In the genomic region with DNA sequence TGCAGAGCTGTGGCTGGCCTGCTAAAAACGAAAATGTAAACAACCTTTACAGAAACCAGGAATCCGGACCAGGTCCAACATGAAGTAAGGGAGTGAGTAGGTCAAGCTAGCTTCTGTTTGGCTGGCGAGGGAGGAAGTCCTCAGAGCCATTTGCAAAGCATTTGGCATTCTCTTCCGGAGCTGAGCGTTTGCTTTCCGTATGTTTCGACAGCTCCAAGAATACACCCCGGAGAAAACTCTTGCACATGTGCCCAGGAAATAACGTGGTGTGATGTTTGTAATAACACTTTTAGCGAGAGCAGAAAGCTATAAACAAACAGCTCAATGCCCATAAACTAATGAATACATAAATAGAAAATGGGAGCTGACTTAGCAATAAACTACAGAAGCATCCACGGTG, we compare ENCODE assay signal across 23 mouse cellular contexts.
DNase-seq lines count a peak whose midpoint lies in the region; ATAC-seq lines count a peak whose summit lies in the region.
"Had no signal": no experiment of that assay in that cellular context is flagged by ENCODE, and none has a peak within 500 bp of the region (broad histone marks: within the 10 kb centered on the region; RNA-seq: fewer than 3 reads in every experiment).

No protein-coding gene starts in this region.

- H3K4me1 ChIP-seq in liver, embryonic 12.5 days: peaks cover 49% of the 10 kb centered on the region
- H3K4me1 ChIP-seq in liver, embryonic 11.5 days (replicated peaks; ENCODE audit: control insufficient read depth, insufficient read depth, low read length): peaks cover 9% of the 10 kb centered on the region
- peaks cover 30% of the 10 kb centered on the region for H3K4me1 ChIP-seq in neural tube, embryonic 13.5 days (replicated peaks)
- H3K4me1 ChIP-seq: embryonic facial prominence, embryonic 10.5 days; heart, embryonic 15.5 days had no signal

- WGBS in liver, embryonic 12.5 days (ENCODE audit: insufficient replicate concordance): 68% methylated on average over 11 of the region's 11 CpGs
- WGBS in liver, embryonic 11.5 days: 73% methylated on average over 11 of the region's 11 CpGs
- 55% methylated on average over 11 of the region's 11 CpGs for WGBS in neural tube, embryonic 13.5 days

- no peak overlapping the region for H3K4me2 ChIP-seq in liver, embryonic 12.5 days
- no peak overlapping the region for H3K4me2 ChIP-seq in liver, embryonic 11.5 days
- H3K4me2 ChIP-seq in neural tube, embryonic 13.5 days: 0 out of 2 replicates have a peak overlapping the region, but pooled peaks have one; percentile 11
- H3K4me2 ChIP-seq: heart, embryonic 15.5 days; hindbrain, embryonic 15.5 days; intestine, embryonic 15.5 days; midbrain, embryonic 12.5 days had no signal

- no peak for ATAC-seq in liver, embryonic 12.5 days
- no peak for ATAC-seq in liver, embryonic 11.5 days (replicated peaks; ENCODE audit: low FRiP score)
- ATAC-seq in neural tube, embryonic 13.5 days (ENCODE audit: low read depth): no peak
- ATAC-seq: activated CD4-positive, CD25-positive, alpha-beta regulatory T cell, adult 4 months; intestine, embryonic 15.5 days had no signal

- no peak overlapping the region for H3K4me3 ChIP-seq in liver, embryonic 12.5 days
- no peak overlapping the region for H3K4me3 ChIP-seq in liver, embryonic 11.5 days (ENCODE audit: low read depth, low read length)
- no peak overlapping the region for H3K4me3 ChIP-seq in neural tube, embryonic 13.5 days
- H3K4me3 ChIP-seq: embryonic facial prominence, embryonic 10.5 days; forebrain, embryonic 10.5 days; heart, embryonic 15.5 days; hindbrain, embryonic 15.5 days; intestine, embryonic 15.5 days; midbrain, embryonic 12.5 days had no signal

- H3K27me3 ChIP-seq in liver, embryonic 12.5 days (replicated peaks): no peaks in the 10 kb centered on the region
- H3K27me3 ChIP-seq in liver, embryonic 11.5 days (replicated peaks; ENCODE audit: control insufficient read depth, insufficient read depth, low read length): no peaks in the 10 kb centered on the region
- H3K27me3 ChIP-seq in neural tube, embryonic 13.5 days: no peaks in the 10 kb centered on the region
- H3K27me3 ChIP-seq: heart, embryonic 15.5 days; hindbrain, embryonic 15.5 days; intestine, embryonic 15.5 days; midbrain, embryonic 12.5 days had no signal

- peak overlapping the region; percentile 32; the same call in 1 of the 2 replicates for H3K27ac ChIP-seq in liver, embryonic 12.5 days
- no peak overlapping the region for H3K27ac ChIP-seq in liver, embryonic 11.5 days (ENCODE audit: low read depth, low read length)
- no peak overlapping the region for H3K27ac ChIP-seq in neural tube, embryonic 13.5 days (replicated peaks)
- H3K27ac ChIP-seq: embryonic facial prominence, embryonic 10.5 days; forebrain, embryonic 10.5 days; heart, embryonic 15.5 days; hindbrain, embryonic 15.5 days; intestine, embryonic 15.5 days; liver, embryonic 14.5 days; midbrain, embryonic 12.5 days had no signal

- DNase-seq in liver, embryonic 11.5 days (ENCODE audit: low spot score): no peak
- DNase-seq in NIH3T3 (ENCODE audit: low read depth) (peak; percentile 25), adipocyte (ENCODE audit: low spot score) (peak; percentile 45)
- DNase-seq in embryo, embryonic 9.5 days (ENCODE audit: extremely low spot score): no peak
- DNase-seq in layer of hippocampus, postnatal 25 days (ENCODE audit: extremely low spot score in 1 of 2, low spot score in 1 of 2): no peak
- DNase-seq: adrenal gland, postnatal 25 days; cerebellum, adult 9-11 months; heart, postnatal 4 days; kidney, adult 9 months; kidney, postnatal 14 days; layer of hippocampus, postnatal 36 days; right cerebral cortex, postnatal 4 days; thymus, postnatal 14 days had no signal

- H3K9ac ChIP-seq in liver, embryonic 12.5 days: no peak overlapping the region
- H3K9ac ChIP-seq in liver, embryonic 11.5 days (ENCODE audit: low read depth, low read length): no peak overlapping the region
- H3K9ac ChIP-seq in neural tube, embryonic 13.5 days: no peak overlapping the region
- H3K9ac ChIP-seq: heart, embryonic 15.5 days; hindbrain, embryonic 15.5 days; intestine, embryonic 15.5 days; liver, embryonic 14.5 days; midbrain, embryonic 12.5 days had no signal

- no peaks in the 10 kb centered on the region for H3K9me3 ChIP-seq in liver, embryonic 12.5 days (replicated peaks)
- H3K9me3 ChIP-seq in liver, embryonic 11.5 days (ENCODE audit: control insufficient read depth, low read length): peaks cover 3% of the 10 kb centered on the region; the same call in 1 of the 2 replicates
- H3K9me3 ChIP-seq in neural tube, embryonic 13.5 days: no peaks in the 10 kb centered on the region
- H3K9me3 ChIP-seq: heart, embryonic 15.5 days; hindbrain, embryonic 15.5 days; intestine, embryonic 15.5 days; midbrain, embryonic 12.5 days had no signal

- H3K36me3 ChIP-seq in liver, embryonic 12.5 days: no peaks in the 10 kb centered on the region
- H3K36me3 ChIP-seq in liver, embryonic 11.5 days (ENCODE audit: control insufficient read depth, insufficient read depth, low read length): no peaks in the 10 kb centered on the region
- no peaks in the 10 kb centered on the region for H3K36me3 ChIP-seq in neural tube, embryonic 13.5 days
- H3K36me3 ChIP-seq: embryonic facial prominence, embryonic 10.5 days; forebrain, embryonic 10.5 days; heart, embryonic 15.5 days; hindbrain, embryonic 15.5 days; intestine, embryonic 15.5 days; midbrain, embryonic 12.5 days had no signal

Comparison
In these comparisons a context has a peak if more than half of its experiments do, and no peak if none do; other contexts are left out.
1. DNase-seq: peak in NIH3T3 (single experiment) and adipocyte (single experiment); none in liver, embryonic 11.5 days (single experiment), embryo, embryonic 9.5 days (single experiment) and layer of hippocampus, postnatal 25 days (0 of 2).